Mouse (Mus musculus) T-helper 1 cell (primary cell): ENCODE measurements around the gene Wnk2.

Source experiments
- in situ Hi-C: fragments of 300-600 bp; cut with MboI, MseI; formaldehyde crosslinking; loops from one replicate; pipeline ENCODE4 v1.15.1; 2025; ENCODE audit warnings: high pct_unique_total_duplicates

Wnk2 gene

GRCm38 (mm10) chr13:49147858-49148226 lies at the start of gene Wnk2:
TSS of gene Wnk2 (minus strand) at chr13:49148014.
- in situ Hi-C loops: no loop called here

- in situ Hi-C loops: no loop called here
Observed at GRCm38 (mm10) chr13:49196766-49197165, 49.0 kb upstream of the Wnk2 start.

- in situ Hi-C loops: no loop called here
Observed at GRCm38 (mm10) chr13:49196211-49196610, 48.4 kb upstream of the Wnk2 start.

- in situ Hi-C loops: no loop called here
Observed at GRCm38 (mm10) chr13:49195651-49196050, 47.8 kb upstream of the Wnk2 start.

- in situ Hi-C loops: no loop called here
Observed at GRCm38 (mm10) chr13:49194811-49195210, 47.0 kb upstream of the Wnk2 start.

- in situ Hi-C loops: no loop called here
Observed at GRCm38 (mm10) chr13:49193650-49194049, 45.8 kb upstream of the Wnk2 start.

- in situ Hi-C loops: no loop called here
Observed at GRCm38 (mm10) chr13:49192156-49192855, 44.5 kb upstream of the Wnk2 start.

- in situ Hi-C loops: no loop called here
Observed at GRCm38 (mm10) chr13:49191673-49192035, 43.8 kb upstream of the Wnk2 start.

GRCm38 (mm10) chr13:49190876-49191672 lies 43.3 kb upstream of the Wnk2 start:
- in situ Hi-C loops: no loop called here

- in situ Hi-C loops: no loop called here
Observed at GRCm38 (mm10) chr13:49189970-49190870, 42.4 kb upstream of the Wnk2 start.

GRCm38 (mm10) chr13:49188966-49189360 lies 41.1 kb upstream of the Wnk2 start:
- in situ Hi-C loops: no loop called here

- in situ Hi-C loops: no loop called here
Observed at GRCm38 (mm10) chr13:49188219-49188965, 40.6 kb upstream of the Wnk2 start.

GRCm38 (mm10) chr13:49187288-49188218 lies 39.7 kb upstream of the Wnk2 start, which contains the start of gene Ninj1:
TSS of gene Ninj1 (plus strand) at chr13:49187485.
- in situ Hi-C loops: no loop called here

- in situ Hi-C loops: no loop called here
Observed at GRCm38 (mm10) chr13:49186798-49187287, 39.0 kb upstream of the Wnk2 start.

- in situ Hi-C loops: no loop called here
Observed at GRCm38 (mm10) chr13:49183646-49184045, 35.8 kb upstream of the Wnk2 start.

GRCm38 (mm10) chr13:49183161-49183560 lies 35.3 kb upstream of the Wnk2 start:
- in situ Hi-C loops: no loop called here

GRCm38 (mm10) chr13:49181411-49181984 lies 33.7 kb upstream of the Wnk2 start:
- in situ Hi-C loops: no loop called here

- in situ Hi-C loops: no loop called here
Observed at GRCm38 (mm10) chr13:49180691-49181090, 32.9 kb upstream of the Wnk2 start.

GRCm38 (mm10) chr13:49180274-49180673 lies 32.5 kb upstream of the Wnk2 start:
- in situ Hi-C loops: no loop called here
